Mouse (Mus musculus) olfactory bulb, adult 2 months (tissue): ENCODE results near the gene Rnft1. TPM values are rescaled to one million over a fixed set of nuclear protein-coding genes. Genes with fewer than 3 reads are reported as not detected.
"Not testable (repeated sequence)": the region's sequence is repeated elsewhere in the genome, so short reads cannot be mapped to it uniquely, and the experiment has no call there.

Experiments used
- H3K27ac ChIP-seq: fragments of 200-500 bp; 2 replicates; pipeline ENCODE4 v1.5.1; 2012; ENCODE audit warnings: low read depth, low read length; ENCODE audit not compliant: insufficient read depth
- H3K4me1 ChIP-seq: fragments of 200-500 bp; 2 replicates; pipeline ENCODE4 v1.6.1; 2012; ENCODE audit warnings: low read length; ENCODE audit not compliant: control insufficient read depth, insufficient read depth
- H3K4me3 ChIP-seq: fragments of 200-500 bp; 2 replicates; pipeline ENCODE4 v1.5.1; 2012; ENCODE audit warnings: mild to moderate bottlenecking, low read depth, low read length, moderate library complexity; ENCODE audit not compliant: insufficient read depth
- CTCF ChIP-seq: fragments of 200-500 bp; IDR thresholded peaks from 2 replicates; pipeline ENCODE4 v1.5.1; 2012; ENCODE audit warnings: low read depth, mild to moderate bottlenecking, low read length, moderate library complexity; ENCODE audit not compliant: insufficient read depth
- POLR2A ChIP-seq: fragments of 200-500 bp; IDR thresholded peaks from 2 replicates; pipeline ENCODE4 v1.6.1; 2012; ENCODE audit warnings: mild to moderate bottlenecking, low read depth, low read length, moderate library complexity; ENCODE audit not compliant: insufficient read depth
- WGBS: fragments of 180-500 bp; shearing (Covaris S2); methylation state at CpG from one replicate; pipeline ENCODE4 v1.1.7; 2018; 5-methylcytosine and 5-hydroxymethylcytosine counted together
- polyA plus RNA-seq: library from polyadenylated mRNA; stranded (reverse); fragments of >200 nt; gene quantifications from 2 replicates; pipeline ENCODE4 v1.2.4, GENCODE M21; 2012; ENCODE audit warnings: low replicate concordance; ENCODE audit not compliant: missing spikeins, insufficient read depth, insufficient read length

The Rnft1 gene
- polyA plus RNA-seq, 1 experiment = not detected

GRCm38 (mm10) chr11:86503121-86503520 lies 18.7 kb downstream of the Rnft1 start:
- TF ChIP-seq CTCF (no peak), POLR2A (no peak)
- 92% methylated on average over 2 of the region's 2 CpGs for WGBS
- Histone ChIP-seq H3K4me1 (no peaks in the 10 kb centered on the region), H3K27ac (no peak overlapping the region), H3K4me3 (no peak overlapping the region)

GRCm38 (mm10) chr11:86507334-86507733 lies 22.9 kb downstream of the Rnft1 start:
- TF ChIP-seq CTCF (no peak), POLR2A (no peak)
- H3K27ac ChIP-seq = no peak overlapping the region
- H3K4me3 ChIP-seq = no peak overlapping the region
- no peaks in the 10 kb centered on the region for H3K4me1 ChIP-seq
- WGBS = 96% methylated on average over 2 of the region's 2 CpGs

GRCm38 (mm10) chr11:86507991-86508390 lies 23.5 kb downstream of the Rnft1 start:
- Histone ChIP-seq H3K4me3 (no peak overlapping the region), H3K27ac (no peak overlapping the region), H3K4me1 (no peaks in the 10 kb centered on the region)
- TF ChIP-seq CTCF = no peak
- no peak for TF ChIP-seq POLR2A
- 78% methylated on average over 2 of the region's 2 CpGs for WGBS

GRCm38 (mm10) chr11:86516620-86517019 lies 32.2 kb downstream of the Rnft1 start:
- 88% methylated on average over 3 of the region's 3 CpGs for WGBS
- Histone ChIP-seq H3K27ac (no peak overlapping the region), H3K4me3 (no peak overlapping the region), H3K4me1 (no peaks in the 10 kb centered on the region)
- TF ChIP-seq CTCF (no peak), POLR2A (no peak)

- Histone ChIP-seq H3K4me3 (no peak overlapping the region), H3K27ac (no peak overlapping the region), H3K4me1 (no peaks in the 10 kb centered on the region)
- TF ChIP-seq POLR2A (no peak), CTCF (no peak)
- WGBS = 93% methylated on average over 3 of the region's 3 CpGs
Measured at GRCm38 (mm10) chr11:86517229-86517628, 32.8 kb downstream of the Rnft1 start.

- H3K27ac ChIP-seq = no peak overlapping the region
- 85% methylated on average over 7 of the region's 7 CpGs for WGBS
Measured at GRCm38 (mm10) chr11:86519751-86520150, 35.3 kb downstream of the Rnft1 start.

GRCm38 (mm10) chr11:86527528-86527927 lies 43.1 kb downstream of the Rnft1 start:
- 70% methylated on average over 4 of the region's 4 CpGs for WGBS
- no peaks in the 10 kb centered on the region for H3K4me1 ChIP-seq
- TF ChIP-seq POLR2A (no peak), CTCF (no peak)
- no peak overlapping the region for H3K4me3 ChIP-seq
- H3K27ac ChIP-seq = no peak overlapping the region

More at GRCm38 (mm10) chr11:86519751-86520150, 35.3 kb downstream of the Rnft1 start:
- no peak overlapping the region for H3K4me3 ChIP-seq
- TF ChIP-seq POLR2A (no peak), CTCF (no peak)
- H3K4me1 ChIP-seq = no peaks in the 10 kb centered on the region

GRCm38 (mm10) chr11:86532834-86533233 lies 48.4 kb downstream of the Rnft1 start:
- 21% methylated on average over 1 of the region's 1 CpGs for WGBS
- TF ChIP-seq CTCF = no peak
- no peak for TF ChIP-seq POLR2A
- H3K27ac ChIP-seq = no peak overlapping the region
- H3K4me1 ChIP-seq = no peaks in the 10 kb centered on the region
- no peak overlapping the region for H3K4me3 ChIP-seq

- not testable (repeated sequence) for H3K4me1 ChIP-seq, H3K27ac ChIP-seq, H3K4me3 ChIP-seq
- WGBS = 89% methylated on average over 6 of the region's 6 CpGs
Measured at GRCm38 (mm10) chr11:86533302-86533701, 48.8 kb downstream of the Rnft1 start.

- H3K4me1 ChIP-seq = no peaks in the 10 kb centered on the region
- no peak overlapping the region for H3K27ac ChIP-seq
- 95% methylated on average over 5 of the region's 5 CpGs for WGBS
- H3K4me3 ChIP-seq = no peak overlapping the region
- no peak for TF ChIP-seq POLR2A
- no peak for TF ChIP-seq CTCF
Measured at GRCm38 (mm10) chr11:86534201-86534910, 49.9 kb downstream of the Rnft1 start.
